Mouse (Mus musculus) ES-CJ7 (cell line): ENCODE results near the gene Ino80b.

Source experiments
- DNase-seq: peaks from one replicate; pipeline ENCODE4 v3.0.0; 2011; ENCODE audit warnings: low read depth, low spot score

Ino80b gene

GRCm38 (mm10) chr6:83117616-83118015 lies 7.6 kb downstream of the Ino80b start:
- no peak for DNase-seq

GRCm38 (mm10) chr6:83117165-83117438 lies 8.1 kb downstream of the Ino80b start:
- no peak for DNase-seq

- no peak for DNase-seq
Observed at GRCm38 (mm10) chr6:83116373-83117164, 8.7 kb downstream of the Ino80b start.

GRCm38 (mm10) chr6:83115682-83116372 lies 9.4 kb downstream of the Ino80b start:
- no peak for DNase-seq

- DNase-seq: peak; percentile 79
Observed at GRCm38 (mm10) chr6:83115011-83115671, 10.1 kb downstream of the Ino80b start, which contains the start of gene Mogs. TSS of gene Mogs (plus strand) at chr6:83115496.

- DNase-seq: no peak
Observed at GRCm38 (mm10) chr6:83111510-83112136, 13.6 kb downstream of the Ino80b start.

- peak; percentile 64 for DNase-seq
Observed at GRCm38 (mm10) chr6:83108762-83109668, 16.2 kb downstream of the Ino80b start, which contains the start of gene Mrpl53. TSS of gene Mrpl53 (plus strand) at chr6:83109040.

GRCm38 (mm10) chr6:83107566-83108400 lies 17.4 kb downstream of the Ino80b start:
- DNase-seq: peak; percentile 91

- no peak for DNase-seq
Observed at GRCm38 (mm10) chr6:83104158-83104557, 21.1 kb downstream of the Ino80b start.

- no peak for DNase-seq
Observed at GRCm38 (mm10) chr6:83103130-83103650, 22.0 kb downstream of the Ino80b start.

- no peak for DNase-seq
Observed at GRCm38 (mm10) chr6:83101688-83102556, 23.3 kb downstream of the Ino80b start.

GRCm38 (mm10) chr6:83101316-83101687 lies 23.9 kb downstream of the Ino80b start, which contains the start of the genes Ccdc142 and Gm42688:
TSS of gene Ccdc142 (plus strand) at chr6:83101601.
TSS of gene Gm42688 (plus strand) at chr6:83101617.
- DNase-seq: peak; percentile 97

- no peak for DNase-seq
Observed at GRCm38 (mm10) chr6:83098411-83098810, 26.8 kb downstream of the Ino80b start.

- no peak for DNase-seq
Observed at GRCm38 (mm10) chr6:83095968-83096367, 29.3 kb downstream of the Ino80b start.

- no peak for DNase-seq
Observed at GRCm38 (mm10) chr6:83092416-83093127, 32.7 kb downstream of the Ino80b start.

GRCm38 (mm10) chr6:83087926-83088260 lies 37.3 kb downstream of the Ino80b start:
- DNase-seq: no peak

GRCm38 (mm10) chr6:83087205-83087925 lies 37.9 kb downstream of the Ino80b start:
- no peak for DNase-seq
